Mouse (Mus musculus) adipose tissue, adult 10 weeks (tissue): ENCODE data around the gene Teddm2. TPM values are rescaled to one million over a fixed set of nuclear protein-coding genes. Genes with fewer than 3 reads are reported as not detected.

Experiments
- polyA plus RNA-seq: library from polyadenylated mRNA; stranded (reverse); fragments of 350-450 nt; fragmentation: Illumina TruSeq; extraction: RNeasy Lipid Tissue Mini Kit (QIAGEN cat#74804); gene quantifications from one replicate; pipeline ENCODE4 v1.2.3, GENCODE M21; 2014; ENCODE audit warnings: low read depth, low replicate concordance

Teddm2 gene
- polyA plus RNA-seq = 1,378 TPM

GRCm38 (mm10) chr1:153899731-153900380 is at the start of gene Teddm2, which contains the start of gene Glul:
Teddm2 (minus strand) TSS chr1:153900228.
Glul (plus strand) TSS chr1:153899944.

GRCm38 (mm10) chr1:153891442-153891841 is 8.6 kb downstream of the Teddm2 start, which contains the start of gene Teddm1a:
Teddm1a (plus strand) TSS chr1:153891742.

DNA sequence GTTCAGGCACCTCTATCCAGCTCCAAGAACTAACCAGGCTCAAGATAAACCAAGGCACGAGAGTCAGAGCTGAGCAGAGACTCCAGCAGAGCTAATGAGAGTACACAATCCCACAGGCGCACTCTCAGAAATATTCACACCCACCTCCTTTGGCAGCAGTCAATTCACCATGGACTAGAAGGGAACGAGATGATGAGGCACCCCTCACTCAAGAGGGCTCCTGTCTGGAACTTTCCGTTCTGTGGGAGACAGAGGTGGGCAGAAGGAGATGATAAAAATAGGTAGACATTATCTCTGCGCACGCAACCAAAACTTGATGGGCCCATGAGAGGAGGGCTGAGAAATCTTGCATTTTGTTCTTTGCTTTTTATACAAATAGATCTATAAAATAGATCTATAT is 26.0 kb downstream of the Teddm2 start, which contains the start of gene Teddm1b:
Gene Teddm1b (plus strand): TSS at position 301 of the 400 bp plus-strand sequence.

DNA sequence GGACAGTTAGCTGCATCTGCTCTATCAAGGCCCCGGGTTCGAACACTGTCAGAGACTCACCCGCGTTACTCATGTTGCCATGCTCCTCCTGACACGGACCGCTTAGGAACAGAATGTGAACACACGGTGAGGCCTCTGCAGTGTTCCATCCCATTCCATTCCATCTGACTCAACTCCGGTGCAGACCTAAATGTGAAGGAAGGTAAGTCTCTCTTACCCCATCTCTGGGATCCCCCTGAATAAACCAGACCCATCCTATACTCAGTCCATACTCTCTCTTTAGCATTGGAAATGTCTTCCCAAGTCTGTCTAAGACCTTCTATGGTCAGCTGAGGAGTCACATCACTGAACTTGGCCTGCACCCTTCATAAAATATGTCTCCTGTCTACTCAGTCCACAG is 56.0 kb downstream of the Teddm2 start, which contains the start of gene Rgsl1:
Gene Rgsl1 (minus strand): TSS at position 101 of the 400 bp plus-strand sequence.

Other genes with a start within 250 kb of the Teddm2 start
- not detected for gene Rgs8, start 247.2 kb downstream of the Teddm2 start, polyA plus RNA-seq
- gene Rgs16, start 159.9 kb downstream of the Teddm2 start, polyA plus RNA-seq = 1.3 TPM
- gene Rnasel, start 150.8 kb downstream of the Teddm2 start, polyA plus RNA-seq = 29.7 TPM
- 3.0 TPM for gene Rgsl1, start 56.1 kb downstream of the Teddm2 start, polyA plus RNA-seq
- 507 TPM for gene Teddm1b, start 25.9 kb downstream of the Teddm2 start, polyA plus RNA-seq
- gene Teddm1a, start 8.5 kb downstream of the Teddm2 start, polyA plus RNA-seq = 1,773 TPM
- gene Glul, start 284 bp downstream of the Teddm2 start, polyA plus RNA-seq = 1,917 TPM